Mouse (Mus musculus): ENCODE results near the gene Caml. TPM values are rescaled to one million over a fixed set of nuclear protein-coding genes. Genes with fewer than 3 reads are reported as not detected.
A peak's percentile ranks its signal among the peaks of the same experiment; 100 is the strongest.
"Not testable (repeated sequence)": the region's sequence is repeated elsewhere in the genome, so short reads cannot be mapped to it uniquely, and the experiment has no call there.

The Caml gene
- polyA plus RNA-seq (2012; rRNA removed): 63.9 and 64.3 TPM in 2 replicates

GRCm38 (mm10) chr13:55622649-55623541, at the start of gene Caml:
Gene Caml (plus strand): TSS chr13:55623005.
- Histone ChIP-seq H3K4me1 (ENCODE audit: control insufficient read depth, insufficient read depth, low read length) (no peaks in the 10 kb centered on the region), H3K27ac (ENCODE audit: insufficient read depth, low read length) (peak within 1 kb of the TSS; percentile 87), H3K27me3 (ENCODE audit: control insufficient read depth, insufficient read depth, low read length) (no peaks in the 10 kb centered on the region), H3K4me3 (replicated peaks; ENCODE audit: insufficient read depth, low read depth, low read length) (peak within 1 kb of the TSS; percentile 94)
- DNase-seq: peak; percentile 89 to 92
- TF ChIP-seq POLR2A (IDR thresholded peaks at IDR 0.05; ENCODE audit: borderline replicate concordance, insufficient read depth, low read length) (peak; percentile 84; the same call in 1 of the 2 replicates), CTCF (IDR thresholded peaks at IDR 0.05; ENCODE audit: borderline replicate concordance, insufficient read depth, low read depth, low read length) (no peak)
- WGBS: under 1% methylated on average over 59 of the region's 59 CpGs

- TF ChIP-seq CTCF (IDR thresholded peaks at IDR 0.05; ENCODE audit: borderline replicate concordance, insufficient read depth, low read depth, low read length) (no peak), POLR2A (IDR thresholded peaks at IDR 0.05; ENCODE audit: borderline replicate concordance, insufficient read depth, low read length) (no peak)
- no peaks in the 10 kb centered on the region for H3K27me3 ChIP-seq (ENCODE audit: control insufficient read depth, insufficient read depth, low read length)
- WGBS: 100% methylated on average over 2 of the region's 2 CpGs
- peaks cover 9% of the 10 kb centered on the region for H3K4me1 ChIP-seq (ENCODE audit: control insufficient read depth, insufficient read depth, low read length)
- no peak for DNase-seq
- H3K4me3 ChIP-seq (replicated peaks; ENCODE audit: insufficient read depth, low read depth, low read length): no peak within 1 kb of the TSS
- H3K27ac ChIP-seq (ENCODE audit: insufficient read depth, low read length): no peak within 1 kb of the TSS
Measured at GRCm38 (mm10) chr13:55573432-55573831, 49.4 kb upstream of the Caml start, which contains the start of gene Tmed9. Gene Tmed9 (plus strand): TSS chr13:55573732.

GRCm38 (mm10) chr13:55574321-55574720, 48.5 kb upstream of the Caml start:
- DNase-seq: no peak
- H3K4me3 ChIP-seq (replicated peaks; ENCODE audit: insufficient read depth, low read depth, low read length): no peak overlapping the region
- H3K27ac ChIP-seq (ENCODE audit: insufficient read depth, low read length): no peak overlapping the region
- no peaks in the 10 kb centered on the region for H3K27me3 ChIP-seq (ENCODE audit: control insufficient read depth, insufficient read depth, low read length)
- H3K4me1 ChIP-seq (ENCODE audit: control insufficient read depth, insufficient read depth, low read length): peaks cover 4% of the 10 kb centered on the region
- 72% methylated on average over 5 of the region's 5 CpGs for WGBS
- no peak for TF ChIP-seq CTCF (IDR thresholded peaks at IDR 0.05; ENCODE audit: borderline replicate concordance, insufficient read depth, low read depth, low read length)
- no peak for TF ChIP-seq POLR2A (IDR thresholded peaks at IDR 0.05; ENCODE audit: borderline replicate concordance, insufficient read depth, low read length)

GRCm38 (mm10) chr13:55575932-55576331, 46.9 kb upstream of the Caml start:
- H3K4me3 ChIP-seq (replicated peaks; ENCODE audit: insufficient read depth, low read depth, low read length): no peak overlapping the region
- no peaks in the 10 kb centered on the region for H3K27me3 ChIP-seq (ENCODE audit: control insufficient read depth, insufficient read depth, low read length)
- no peak for DNase-seq
- 72% methylated on average over 5 of the region's 5 CpGs for WGBS
- TF ChIP-seq CTCF (IDR thresholded peaks at IDR 0.05; ENCODE audit: borderline replicate concordance, insufficient read depth, low read depth, low read length) (no peak), POLR2A (IDR thresholded peaks at IDR 0.05; ENCODE audit: borderline replicate concordance, insufficient read depth, low read length) (no peak)
- 0 out of 2 replicates have a peak, but pooled peaks cover 2% of the 10 kb centered on the region for H3K4me1 ChIP-seq (ENCODE audit: control insufficient read depth, insufficient read depth, low read length)
- H3K27ac ChIP-seq (ENCODE audit: insufficient read depth, low read length): no peak overlapping the region

- H3K4me1 ChIP-seq (ENCODE audit: control insufficient read depth, insufficient read depth, low read length); H3K27me3 ChIP-seq (ENCODE audit: control insufficient read depth, insufficient read depth, low read length); H3K27ac ChIP-seq (ENCODE audit: insufficient read depth, low read length); DNase-seq; H3K4me3 ChIP-seq (replicated peaks; ENCODE audit: insufficient read depth, low read depth, low read length): not testable (repeated sequence)
- 90% methylated on average over 7 of the region's 7 CpGs for WGBS
Measured at GRCm38 (mm10) chr13:55576872-55577271, 45.9 kb upstream of the Caml start.

- H3K4me3 ChIP-seq (replicated peaks; ENCODE audit: insufficient read depth, low read depth, low read length): no peak overlapping the region
- TF ChIP-seq CTCF (IDR thresholded peaks at IDR 0.05; ENCODE audit: borderline replicate concordance, insufficient read depth, low read depth, low read length) (no peak), POLR2A (IDR thresholded peaks at IDR 0.05; ENCODE audit: borderline replicate concordance, insufficient read depth, low read length) (no peak)
- 79% methylated on average over 4 of the region's 4 CpGs for WGBS
- DNase-seq: no peak
- no peaks in the 10 kb centered on the region for H3K27me3 ChIP-seq (ENCODE audit: control insufficient read depth, insufficient read depth, low read length)
- H3K27ac ChIP-seq (ENCODE audit: insufficient read depth, low read length): no peak overlapping the region
- H3K4me1 ChIP-seq (ENCODE audit: control insufficient read depth, insufficient read depth, low read length): no peaks in the 10 kb centered on the region
Measured at GRCm38 (mm10) chr13:55578086-55578485, 44.7 kb upstream of the Caml start.

- no peaks in the 10 kb centered on the region for H3K27me3 ChIP-seq (ENCODE audit: control insufficient read depth, insufficient read depth, low read length)
- no peak overlapping the region for H3K4me3 ChIP-seq (replicated peaks; ENCODE audit: insufficient read depth, low read depth, low read length)
- H3K27ac ChIP-seq (ENCODE audit: insufficient read depth, low read length): no peak overlapping the region
- TF ChIP-seq POLR2A (IDR thresholded peaks at IDR 0.05; ENCODE audit: borderline replicate concordance, insufficient read depth, low read length): no peak
- no peak for TF ChIP-seq CTCF (IDR thresholded peaks at IDR 0.05; ENCODE audit: borderline replicate concordance, insufficient read depth, low read depth, low read length)
- peak in 1 of 2 experiments; percentile 28 for DNase-seq
- 79% methylated on average over 4 of the region's 4 CpGs for WGBS
- H3K4me1 ChIP-seq (ENCODE audit: control insufficient read depth, insufficient read depth, low read length): peaks cover 9% of the 10 kb centered on the region
Measured at GRCm38 (mm10) chr13:55591961-55592490, 30.8 kb upstream of the Caml start.
